Mouse (Mus musculus) midbrain, embryonic 14.5 days (tissue): ENCODE measurements around the gene Sbno1. TPM values are rescaled to one million over a fixed set of nuclear protein-coding genes. Genes with fewer than 3 reads are reported as not detected.

Experiments
- ATAC-seq: fragments of 200-750 bp; cut with Nextera tagmentation; 2 replicates; pipeline ENCODE4 v1.8.0; 2017; ENCODE audit warnings: moderate number of reproducible peaks, moderate library complexity; ENCODE audit not compliant: low FRiP score, low TSS enrichment
- DNase-seq: peaks from one replicate; pipeline ENCODE4 v3.0.0-alpha.2; 2015
- H3K27ac ChIP-seq: fragments of 300-500 bp; sonication (generic); replicated peaks from 2 replicates; pipeline ENCODE4 v1.5.1; 2014; ENCODE audit warnings: mild to moderate bottlenecking, low read depth, low read length, moderate library complexity
- H3K27me3 ChIP-seq: fragments of 300-500 bp; sonication (generic); 2 replicates; pipeline ENCODE4 v1.6.1; 2014; ENCODE audit warnings: low read length, control low read depth, mixed read lengths; ENCODE audit not compliant: control insufficient read depth, insufficient read depth
- H3K36me3 ChIP-seq: fragments of 300-500 bp; sonication (generic); 2 replicates; pipeline ENCODE4 v1.6.1; 2014; ENCODE audit warnings: low read length, control low read depth; ENCODE audit not compliant: control insufficient read depth, insufficient read depth
- H3K4me1 ChIP-seq: fragments of 300-500 bp; sonication (generic); 2 replicates; pipeline ENCODE4 v1.6.1; 2014; ENCODE audit warnings: mild to moderate bottlenecking, antibody characterized with exemption, low read length, control low read depth; ENCODE audit not compliant: control insufficient read depth, insufficient read depth
- H3K4me2 ChIP-seq: fragments of 300-500 bp; sonication (generic); 2 replicates; pipeline ENCODE4 v1.6.1; 2014; ENCODE audit warnings: mild to moderate bottlenecking, low read length, moderate library complexity
- H3K4me3 ChIP-seq: fragments of 300-500 bp; sonication (generic); replicated peaks from 2 replicates; pipeline ENCODE4 v1.5.1; 2014; ENCODE audit warnings: low read depth, low read length
- H3K9ac ChIP-seq: fragments of 300-500 bp; sonication (generic); replicated peaks from 2 replicates; pipeline ENCODE4 v1.6.1; 2014; ENCODE audit warnings: mild to moderate bottlenecking, low read length, moderate library complexity
- H3K9me3 ChIP-seq: fragments of 300-500 bp; sonication (generic); 2 replicates; pipeline ENCODE4 v1.6.1; 2016; ENCODE audit warnings: low read length, control low read depth, mixed read lengths; ENCODE audit not compliant: control insufficient read depth
- WGBS: fragments of 180-500 bp; shearing (Covaris S2); extraction: QIAGEN DNeasy Blood & Tissue Kit; methylation state at CpG from one replicate; pipeline ENCODE4 v1.1.7; 2014; 5-methylcytosine and 5-hydroxymethylcytosine counted together
- polyA plus RNA-seq: library from polyadenylated mRNA; unstranded; fragments of >200 nt; fragmentation: Nextera tagmentation; extraction: Ambion mirVana; gene quantifications from 2 replicates; pipeline ENCODE4 v1.2.1, GENCODE M21; 2014

Sbno1 gene
- polyA plus RNA-seq, 1 experiment from 2014 or later, result 114 TPM

- Histone ChIP-seq H3K4me2 (no peak overlapping the region), H3K9ac (no peak overlapping the region), H3K4me3 (no peak overlapping the region), H3K27me3 (no peaks in the 10 kb centered on the region), H3K27ac (no peak overlapping the region), H3K9me3 (no peaks in the 10 kb centered on the region), H3K36me3 (peaks cover 58% of the 10 kb centered on the region), H3K4me1 (no peaks in the 10 kb centered on the region)
- WGBS, result 94% methylated on average over 5 of the region's 5 CpGs
- DNase-seq, result no peak
- no peak for ATAC-seq
Observed at GRCm38 (mm10) chr5:124412163-124412562, 13.6 kb downstream of the Sbno1 start.

DNA sequence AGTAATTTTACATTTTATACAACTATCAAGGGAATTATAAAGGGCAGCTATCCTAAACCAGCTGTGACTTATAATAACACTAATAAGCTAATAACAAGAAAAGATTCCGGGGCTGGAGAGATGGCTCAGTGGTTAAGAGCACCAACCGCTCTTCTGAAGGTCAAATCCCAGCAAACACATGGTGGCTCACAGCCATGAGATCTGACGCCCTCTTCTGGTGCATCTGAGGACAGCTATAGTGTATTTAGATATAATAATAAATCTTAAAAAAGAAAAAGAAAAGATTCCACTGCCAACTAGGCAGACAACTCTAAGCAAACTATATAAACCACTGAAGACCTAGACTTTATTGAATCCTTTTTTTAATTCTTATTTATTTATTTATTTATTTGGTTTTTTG lies 15.0 kb downstream of the Sbno1 start:
- peaks cover 71% of the 10 kb centered on the region for H3K36me3 ChIP-seq
- no peak overlapping the region for H3K4me2 ChIP-seq
- 83% methylated on average over 3 of the region's 3 CpGs for WGBS
- H3K9ac ChIP-seq, result no peak overlapping the region
- ATAC-seq, result no peak
- no peaks in the 10 kb centered on the region for H3K4me1 ChIP-seq
- H3K27me3 ChIP-seq, result no peaks in the 10 kb centered on the region
- H3K4me3 ChIP-seq, result no peak overlapping the region
- H3K9me3 ChIP-seq, result no peaks in the 10 kb centered on the region
- DNase-seq, result peak; percentile 6
- no peak overlapping the region for H3K27ac ChIP-seq

- WGBS, result 95% methylated on average over 7 of the region's 7 CpGs
- ATAC-seq, result no peak
Observed at GRCm38 (mm10) chr5:124393726-124394125, 32.1 kb downstream of the Sbno1 start.

DNA sequence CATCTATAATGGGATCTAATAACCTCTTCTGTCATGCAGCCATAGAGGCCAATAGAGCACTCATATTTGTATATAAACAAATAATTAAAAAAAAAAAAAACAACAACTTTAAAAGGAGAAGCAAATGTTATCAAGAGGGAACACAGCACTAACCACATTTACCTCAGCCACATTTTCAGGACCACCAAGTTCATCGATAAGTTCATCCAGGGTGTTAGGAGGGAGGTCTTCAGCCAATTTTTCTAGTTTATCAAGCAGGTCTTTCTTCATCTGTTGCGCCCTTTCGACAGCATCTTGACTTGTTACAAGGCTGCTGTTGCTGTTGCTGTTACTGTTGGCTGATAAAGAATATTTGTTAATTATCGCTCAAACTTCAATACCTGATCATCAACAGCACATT lies 33.4 kb downstream of the Sbno1 start:
- Histone ChIP-seq H3K4me1 (no peaks in the 10 kb centered on the region), H3K36me3 (peaks cover 91% of the 10 kb centered on the region), H3K4me2 (no peak overlapping the region), H3K27ac (no peak overlapping the region), H3K9ac (no peak overlapping the region), H3K9me3 (no peaks in the 10 kb centered on the region), H3K27me3 (no peaks in the 10 kb centered on the region), H3K4me3 (no peak overlapping the region)
- ATAC-seq, result no peak
- DNase-seq, result no peak
- 96% methylated on average over 4 of the region's 4 CpGs for WGBS

More at GRCm38 (mm10) chr5:124393726-124394125, 32.1 kb downstream of the Sbno1 start:
- Histone ChIP-seq H3K27me3 (no peaks in the 10 kb centered on the region), H3K9me3 (no peaks in the 10 kb centered on the region), H3K36me3 (peaks cover 94% of the 10 kb centered on the region), H3K27ac (no peak overlapping the region), H3K4me3 (no peak overlapping the region), H3K9ac (no peak overlapping the region), H3K4me1 (no peaks in the 10 kb centered on the region), H3K4me2 (no peak overlapping the region)
- DNase-seq, result no peak

DNA sequence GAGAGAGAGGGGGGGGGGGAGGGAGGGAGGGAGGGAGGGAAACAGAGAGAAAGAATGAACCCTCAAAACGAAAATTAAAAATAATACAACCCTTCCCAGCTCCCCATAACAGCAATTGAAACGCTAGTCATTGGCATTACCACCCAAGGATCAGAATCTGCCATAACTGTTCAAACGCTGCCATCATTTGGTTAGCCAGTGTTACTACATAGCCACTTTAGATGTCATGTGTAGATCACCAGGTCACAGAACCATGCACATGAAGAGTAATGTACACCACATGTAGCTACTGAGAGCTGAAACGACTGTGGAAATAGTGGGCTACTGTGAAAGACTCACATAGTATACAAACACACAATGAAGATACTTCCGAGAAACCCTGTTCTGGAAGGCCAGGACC lies 37.9 kb downstream of the Sbno1 start:
- Histone ChIP-seq H3K27me3 (no peaks in the 10 kb centered on the region), H3K9me3 (no peaks in the 10 kb centered on the region), H3K9ac (no peak overlapping the region), H3K27ac (no peak overlapping the region), H3K4me1 (no peaks in the 10 kb centered on the region), H3K36me3 (peaks cover 93% of the 10 kb centered on the region), H3K4me3 (no peak overlapping the region), H3K4me2 (no peak overlapping the region)
- ATAC-seq, result no peak
- 80% methylated on average over 5 of the region's 5 CpGs for WGBS
- peak; percentile 46 for DNase-seq

DNA sequence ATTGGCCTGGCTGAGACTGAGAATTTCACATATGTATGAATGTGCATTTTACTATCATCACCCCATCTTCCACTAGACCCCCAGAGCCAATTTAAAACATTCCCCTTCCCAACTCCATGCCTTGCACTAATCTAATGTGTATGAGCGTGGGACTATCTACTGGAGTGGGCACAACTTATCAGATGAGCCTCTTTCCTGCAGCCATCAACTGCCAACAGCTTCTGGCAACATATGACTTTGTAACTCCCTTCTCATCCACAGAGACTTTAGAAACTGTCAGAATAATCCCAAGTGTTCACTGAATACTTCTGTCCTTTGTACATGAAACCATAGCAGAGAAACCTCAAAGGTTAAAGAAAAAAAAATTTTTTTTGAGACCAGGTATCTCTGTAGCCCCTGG lies 45.7 kb downstream of the Sbno1 start:
- WGBS, result 96% methylated on average over 1 of the region's 1 CpGs
- Histone ChIP-seq H3K4me3 (no peak overlapping the region), H3K27ac (no peak overlapping the region), H3K36me3 (peaks cover 84% of the 10 kb centered on the region), H3K9me3 (no peaks in the 10 kb centered on the region), H3K4me2 (no peak overlapping the region), H3K4me1 (no peaks in the 10 kb centered on the region), H3K27me3 (no peaks in the 10 kb centered on the region), H3K9ac (no peak overlapping the region)
- no peak for DNase-seq
- ATAC-seq, result no peak

- H3K27me3 ChIP-seq, result no peaks in the 10 kb centered on the region
- no peak for DNase-seq
- H3K4me2 ChIP-seq, result no peak overlapping the region
- no peaks in the 10 kb centered on the region for H3K4me1 ChIP-seq
- no peak for ATAC-seq
- H3K36me3 ChIP-seq, result peaks cover 83% of the 10 kb centered on the region
- H3K27ac ChIP-seq, result no peak overlapping the region
- WGBS, result 96% methylated on average over 4 of the region's 4 CpGs
- H3K4me3 ChIP-seq, result no peak overlapping the region
- H3K9me3 ChIP-seq, result no peaks in the 10 kb centered on the region
- no peak overlapping the region for H3K9ac ChIP-seq
Observed at GRCm38 (mm10) chr5:124377149-124377548, 48.7 kb downstream of the Sbno1 start.

GRCm38 (mm10) chr5:124376401-124376800 lies 49.4 kb downstream of the Sbno1 start:
- Histone ChIP-seq H3K27me3 (no peaks in the 10 kb centered on the region), H3K9me3 (no peaks in the 10 kb centered on the region), H3K4me1 (no peaks in the 10 kb centered on the region), H3K4me3 (no peak overlapping the region), H3K27ac (no peak overlapping the region), H3K36me3 (peaks cover 83% of the 10 kb centered on the region), H3K9ac (no peak overlapping the region), H3K4me2 (no peak overlapping the region)
- WGBS, result 95% methylated on average over 1 of the region's 1 CpGs
- DNase-seq (no peak), ATAC-seq (no peak)

GRCm38 (mm10) chr5:124374298-124374697 lies 51.5 kb downstream of the Sbno1 start:
- Histone ChIP-seq H3K4me1 (no peaks in the 10 kb centered on the region), H3K27ac (no peak overlapping the region), H3K4me2 (no peak overlapping the region), H3K27me3 (no peaks in the 10 kb centered on the region), H3K9me3 (no peaks in the 10 kb centered on the region), H3K9ac (no peak overlapping the region), H3K4me3 (no peak overlapping the region), H3K36me3 (peaks cover 86% of the 10 kb centered on the region)
- no peak for ATAC-seq
- no peak for DNase-seq
- 97% methylated on average over 7 of the region's 7 CpGs for WGBS
